Mouse (Mus musculus): ENCODE measurements around the gene Hoxd9. TPM values are rescaled to one million over a fixed set of nuclear protein-coding genes. Genes with fewer than 3 reads are reported as not detected.

Gene Hoxd9
- polyA plus RNA-seq, 1 experiment from 2014 or later = 0.33 TPM

DNA sequence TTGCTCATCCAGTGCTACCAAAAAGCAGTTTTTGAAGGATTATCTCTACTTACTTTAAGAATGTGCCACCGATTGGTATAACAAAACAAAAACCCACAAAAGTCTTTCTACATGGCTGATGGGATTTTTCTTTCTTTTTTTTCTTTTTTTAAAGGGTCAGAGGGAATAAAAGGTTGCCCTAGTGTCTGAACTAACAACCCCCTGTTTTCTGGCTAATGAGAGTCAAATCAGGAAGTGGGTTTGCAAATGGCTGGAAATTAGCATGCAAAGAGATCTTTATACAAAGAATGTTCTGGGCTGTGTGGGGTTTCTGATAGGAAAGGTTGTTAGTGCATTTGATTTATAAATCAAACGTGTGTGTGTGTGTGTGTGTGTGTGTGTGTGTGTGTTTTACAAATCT is 22.9 kb downstream of the Hoxd9 start:
- H3K4me3 ChIP-seq (ENCODE audit: low read depth, low read length) = no peak overlapping the region
- H3K9me3 ChIP-seq (ENCODE audit: low read length) = no peaks in the 10 kb centered on the region
- 19% methylated on average over 2 of the region's 2 CpGs for WGBS
- TF ChIP-seq EP300 (IDR thresholded peaks at IDR 0.05) = no peak
- TF ChIP-seq CTCF (IDR thresholded peaks at IDR 0.05) = no peak
- H3K4me1 ChIP-seq (ENCODE audit: insufficient read depth, low read depth, low read length) = no peaks in the 10 kb centered on the region
- no peak overlapping the region for H3K9ac ChIP-seq (replicated peaks; ENCODE audit: low read depth)
- H3K27ac ChIP-seq (ENCODE audit: low read length) = no peak overlapping the region
- DNase-seq (ENCODE audit: low spot score) (no peak), ATAC-seq (no peak)
- no peak overlapping the region for H3K4me2 ChIP-seq (replicated peaks; ENCODE audit: low read depth, low read length)
- H3K27me3 ChIP-seq (replicated peaks; ENCODE audit: insufficient read depth, low read length) = peaks cover 81% of the 10 kb centered on the region
- H3K36me3 ChIP-seq (ENCODE audit: insufficient read depth, low read length) = no peaks in the 10 kb centered on the region

- DNase-seq (ENCODE audit: low spot score) (no peak), ATAC-seq (no peak)
- H3K9ac ChIP-seq (replicated peaks; ENCODE audit: low read depth) = no peak overlapping the region
- TF ChIP-seq CTCF (IDR thresholded peaks at IDR 0.05) = no peak
- no peak for TF ChIP-seq EP300 (IDR thresholded peaks at IDR 0.05)
- peaks cover 81% of the 10 kb centered on the region for H3K27me3 ChIP-seq (replicated peaks; ENCODE audit: insufficient read depth, low read length)
- no peak overlapping the region for H3K4me3 ChIP-seq (ENCODE audit: low read depth, low read length)
- H3K36me3 ChIP-seq (ENCODE audit: insufficient read depth, low read length) = no peaks in the 10 kb centered on the region
- no peaks in the 10 kb centered on the region for H3K9me3 ChIP-seq (ENCODE audit: low read length)
- no peak overlapping the region for H3K4me2 ChIP-seq (replicated peaks; ENCODE audit: low read depth, low read length)
- H3K27ac ChIP-seq (ENCODE audit: low read length) = no peak overlapping the region
- no peaks in the 10 kb centered on the region for H3K4me1 ChIP-seq (ENCODE audit: insufficient read depth, low read depth, low read length)
- WGBS = 13% methylated on average over 5 of the region's 5 CpGs
These were observed 23.5 kb downstream of the Hoxd9 start for GRCm38 (mm10) chr2:74720955-74721491.

DNA sequence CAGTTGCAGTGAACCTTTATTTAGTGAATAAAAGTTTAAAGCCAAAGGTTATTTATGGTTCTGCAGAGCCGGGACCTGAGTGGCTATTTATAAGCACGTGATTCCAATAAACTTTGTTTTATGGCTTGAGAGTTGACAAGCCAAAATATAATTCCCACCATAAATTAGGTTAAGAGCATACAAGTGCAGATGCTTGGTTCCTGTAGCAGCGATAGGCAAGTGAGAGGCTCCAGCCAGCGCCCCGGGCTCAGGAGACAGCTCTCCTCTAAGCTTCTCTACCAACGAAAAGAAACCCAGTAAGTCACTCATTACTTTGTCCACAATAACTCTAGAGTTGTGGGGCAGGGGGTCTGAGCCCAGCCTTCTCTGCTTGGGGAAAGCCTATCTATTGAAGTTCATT is 24.4 kb downstream of the Hoxd9 start:
- no peak for ATAC-seq
- Histone ChIP-seq H3K4me2 (replicated peaks; ENCODE audit: low read depth, low read length) (no peak overlapping the region), H3K4me3 (ENCODE audit: low read depth, low read length) (no peak overlapping the region), H3K9ac (replicated peaks; ENCODE audit: low read depth) (no peak overlapping the region), H3K4me1 (ENCODE audit: insufficient read depth, low read depth, low read length) (no peaks in the 10 kb centered on the region), H3K36me3 (ENCODE audit: insufficient read depth, low read length) (no peaks in the 10 kb centered on the region), H3K27me3 (replicated peaks; ENCODE audit: insufficient read depth, low read length) (peaks cover 85% of the 10 kb centered on the region), H3K27ac (ENCODE audit: low read length) (no peak overlapping the region), H3K9me3 (ENCODE audit: low read length) (no peaks in the 10 kb centered on the region)
- DNase-seq (ENCODE audit: low spot score) = no peak
- no peak for TF ChIP-seq EP300 (IDR thresholded peaks at IDR 0.05)
- no peak for TF ChIP-seq CTCF (IDR thresholded peaks at IDR 0.05)
- 13% methylated on average over 6 of the region's 6 CpGs for WGBS

GRCm38 (mm10) chr2:74722949-74723348 is 25.4 kb downstream of the Hoxd9 start:
- no peak overlapping the region for H3K27ac ChIP-seq (ENCODE audit: low read length)
- WGBS = 15% methylated on average over 8 of the region's 8 CpGs
- H3K36me3 ChIP-seq (ENCODE audit: insufficient read depth, low read length) = no peaks in the 10 kb centered on the region
- TF ChIP-seq EP300 (IDR thresholded peaks at IDR 0.05) (no peak), CTCF (IDR thresholded peaks at IDR 0.05) (no peak)
- no peak overlapping the region for H3K4me3 ChIP-seq (ENCODE audit: low read depth, low read length)
- peaks cover 87% of the 10 kb centered on the region for H3K27me3 ChIP-seq (replicated peaks; ENCODE audit: insufficient read depth, low read length)
- DNase-seq (ENCODE audit: low spot score) = no peak
- H3K9ac ChIP-seq (replicated peaks; ENCODE audit: low read depth) = no peak overlapping the region
- H3K4me2 ChIP-seq (replicated peaks; ENCODE audit: low read depth, low read length) = no peak overlapping the region
- 0 out of 2 replicates have a peak, but pooled peaks cover 3% of the 10 kb centered on the region for H3K4me1 ChIP-seq (ENCODE audit: insufficient read depth, low read depth, low read length)
- no peaks in the 10 kb centered on the region for H3K9me3 ChIP-seq (ENCODE audit: low read length)
- ATAC-seq = no peak

DNA sequence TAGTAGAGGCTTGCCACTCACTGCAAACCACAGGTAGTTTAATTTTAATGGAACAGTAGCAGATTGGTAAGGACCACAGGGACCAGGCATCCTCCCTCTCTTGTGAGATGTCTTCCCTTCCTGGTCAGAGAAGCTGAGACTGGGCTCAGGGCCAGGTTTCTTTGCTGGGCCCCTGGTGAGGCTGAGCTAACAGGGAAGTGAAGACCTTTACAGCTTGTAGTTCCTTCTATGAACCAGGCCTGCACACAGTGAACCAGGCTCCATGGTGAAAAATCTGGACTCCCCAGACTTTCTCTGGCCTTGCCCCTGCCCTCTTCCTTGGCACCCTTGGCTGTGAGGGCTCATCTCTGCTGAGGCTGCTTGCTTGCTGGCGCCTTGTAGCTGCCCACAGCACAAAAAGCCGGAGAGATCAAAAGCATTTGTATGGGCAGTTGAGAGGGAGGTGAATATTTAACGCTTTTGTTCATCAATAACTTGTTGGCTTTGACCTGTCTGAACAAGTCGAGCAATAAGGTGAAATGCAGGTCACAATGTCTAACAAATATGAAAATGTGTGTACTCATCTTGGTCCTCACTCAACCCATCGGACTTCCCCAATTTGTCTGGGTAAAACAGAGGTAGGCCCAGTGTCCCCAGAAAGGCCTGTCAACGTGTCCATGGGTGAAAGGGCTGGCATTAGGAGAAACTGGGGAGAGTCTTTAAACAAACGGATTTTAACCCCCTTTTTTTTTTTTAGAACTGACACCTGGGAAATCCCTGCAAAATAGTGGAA is 26.9 kb downstream of the Hoxd9 start:
- no peak overlapping the region for H3K9ac ChIP-seq (replicated peaks; ENCODE audit: low read depth)
- ATAC-seq (no peak), DNase-seq (ENCODE audit: low spot score) (no peak)
- H3K27ac ChIP-seq (ENCODE audit: low read length) = no peak overlapping the region
- peaks cover 92% of the 10 kb centered on the region for H3K27me3 ChIP-seq (replicated peaks; ENCODE audit: insufficient read depth, low read length)
- WGBS = 24% methylated on average over 7 of the region's 7 CpGs
- no peak overlapping the region for H3K4me3 ChIP-seq (ENCODE audit: low read depth, low read length)
- no peaks in the 10 kb centered on the region for H3K36me3 ChIP-seq (ENCODE audit: insufficient read depth, low read length)
- H3K4me1 ChIP-seq (ENCODE audit: insufficient read depth, low read depth, low read length) = 0 out of 2 replicates have a peak, but pooled peaks cover 3% of the 10 kb centered on the region
- no peaks in the 10 kb centered on the region for H3K9me3 ChIP-seq (ENCODE audit: low read length)
- H3K4me2 ChIP-seq (replicated peaks; ENCODE audit: low read depth, low read length) = no peak overlapping the region
- no peak for TF ChIP-seq CTCF (IDR thresholded peaks at IDR 0.05)
- no peak for TF ChIP-seq EP300 (IDR thresholded peaks at IDR 0.05)

GRCm38 (mm10) chr2:74725171-74725570 is 27.6 kb downstream of the Hoxd9 start:
- no peak overlapping the region for H3K27ac ChIP-seq (ENCODE audit: low read length)
- H3K4me3 ChIP-seq (ENCODE audit: low read depth, low read length) = no peak overlapping the region
- peaks cover 90% of the 10 kb centered on the region for H3K27me3 ChIP-seq (replicated peaks; ENCODE audit: insufficient read depth, low read length)
- H3K4me1 ChIP-seq (ENCODE audit: insufficient read depth, low read depth, low read length) = 0 out of 2 replicates have a peak, but pooled peaks cover 3% of the 10 kb centered on the region
- no peak for ATAC-seq
- H3K9ac ChIP-seq (replicated peaks; ENCODE audit: low read depth) = no peak overlapping the region
- no peak for DNase-seq (ENCODE audit: low spot score)
- H3K4me2 ChIP-seq (replicated peaks; ENCODE audit: low read depth, low read length) = no peak overlapping the region
- no peaks in the 10 kb centered on the region for H3K36me3 ChIP-seq (ENCODE audit: insufficient read depth, low read length)
- 10% methylated on average over 17 of the region's 17 CpGs for WGBS
- H3K9me3 ChIP-seq (ENCODE audit: low read length) = no peaks in the 10 kb centered on the region
- TF ChIP-seq EP300 (IDR thresholded peaks at IDR 0.05) = no peak
- TF ChIP-seq CTCF (IDR thresholded peaks at IDR 0.05) = no peak

Data from lung, postnatal 0 days (tissue).